Mouse (Mus musculus) thymus, postnatal 10 days (tissue): ENCODE results near the gene Ace2.

Source experiments
- DNase-seq, 2 experiments: peaks; one replicate each; pipeline ENCODE4 v3.0.0; 2021; ENCODE audit warnings: low spot score in 2 of 2

The Ace2 gene

GRCm38 (mm10) chrX:164179746-164180145 lies 40.6 kb downstream of the Ace2 start:
- DNase-seq: peak; percentile 8 to 50

GRCm38 (mm10) chrX:164183844-164184243 lies 44.7 kb downstream of the Ace2 start:
- peak in 1 of 2 experiments; percentile 30 for DNase-seq

GRCm38 (mm10) chrX:164189880-164190279 lies 50.7 kb downstream of the Ace2 start:
- DNase-seq: no peak

GRCm38 (mm10) chrX:164197679-164198078 lies 58.5 kb downstream of the Ace2 start:
- no peak for DNase-seq

- DNase-seq: no peak
Measured at GRCm38 (mm10) chrX:164200547-164200946, 61.4 kb downstream of the Ace2 start.

GRCm38 (mm10) chrX:164221989-164222388 lies 82.9 kb downstream of the Ace2 start:
- peak in 1 of 2 experiments; percentile 11 for DNase-seq

GRCm38 (mm10) chrX:164233380-164233779 lies 94.2 kb downstream of the Ace2 start:
- no peak for DNase-seq
